Mouse (Mus musculus): ENCODE results near the gene Abca5. TPM values are rescaled to one million over a fixed set of nuclear protein-coding genes. Genes with fewer than 3 reads are reported as not detected.
"Not testable (repeated sequence)": the region's sequence is repeated elsewhere in the genome, so short reads cannot be mapped to it uniquely, and the experiment has no call there.

Gene Abca5
- polyA plus RNA-seq, 1 experiment from 2014 or later, result 2.2 TPM

- H3K9me3 ChIP-seq (replicated peaks; ENCODE audit: low read length), result 0 out of 2 replicates have a peak, but pooled peaks cover 4% of the 10 kb centered on the region
- H3K4me1 ChIP-seq (replicated peaks; ENCODE audit: insufficient read depth, low read length), result no peaks in the 10 kb centered on the region
- H3K4me2 ChIP-seq (ENCODE audit: low read length), result no peak overlapping the region
- DNase-seq (ENCODE audit: low spot score) (peak; percentile 74), ATAC-seq (replicated peaks; ENCODE audit: low FRiP score, low read depth) (no peak)
- no peak overlapping the region for H3K27ac ChIP-seq
- H3K9ac ChIP-seq (ENCODE audit: low read depth, low read length), result no peak overlapping the region
- H3K4me3 ChIP-seq (replicated peaks; ENCODE audit: low read depth, low read length), result no peak overlapping the region
- H3K36me3 ChIP-seq (ENCODE audit: insufficient read depth, low read length), result no peaks in the 10 kb centered on the region
- H3K27me3 ChIP-seq (ENCODE audit: insufficient read depth, low read length), result no peaks in the 10 kb centered on the region
- 69% methylated on average over 16 of the region's 16 CpGs for WGBS
- peak; percentile 73 for TF ChIP-seq CTCF (IDR thresholded peaks at IDR 0.05; ENCODE audit: low read depth)
Observed at GRCm38 (mm10) chr11:110357756-110358551, 20.4 kb upstream of the Abca5 start.

DNA sequence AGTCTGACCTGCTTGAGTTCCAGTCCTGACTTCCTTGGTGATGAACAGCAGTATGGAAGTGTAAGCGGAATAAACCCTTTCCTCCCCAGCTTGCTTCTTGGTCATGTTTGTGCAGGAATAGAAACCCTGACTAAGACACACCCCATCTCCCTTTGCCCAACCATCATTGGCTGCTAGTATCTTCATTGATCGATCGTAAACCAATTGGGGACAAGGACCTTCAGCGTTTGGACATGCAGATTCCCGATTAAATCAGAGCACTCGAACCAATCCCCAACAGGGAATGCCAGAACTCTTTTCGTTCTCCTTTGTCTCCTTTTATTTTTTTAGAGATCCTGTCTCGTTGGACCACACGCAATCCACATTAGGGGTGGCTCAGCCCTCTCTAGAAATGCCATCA, 17.6 kb upstream of the Abca5 start:
- not testable (repeated sequence) for DNase-seq (ENCODE audit: low spot score); H3K36me3 ChIP-seq (ENCODE audit: insufficient read depth, low read length); H3K27ac ChIP-seq; H3K4me3 ChIP-seq (replicated peaks; ENCODE audit: low read depth, low read length); H3K9ac ChIP-seq (ENCODE audit: low read depth, low read length); H3K4me1 ChIP-seq (replicated peaks; ENCODE audit: insufficient read depth, low read length); H3K4me2 ChIP-seq (ENCODE audit: low read length); H3K27me3 ChIP-seq (ENCODE audit: insufficient read depth, low read length); H3K9me3 ChIP-seq (replicated peaks; ENCODE audit: low read length); ATAC-seq (replicated peaks; ENCODE audit: low FRiP score, low read depth)
- 77% methylated on average over 9 of the region's 9 CpGs for WGBS

GRCm38 (mm10) chr11:110354261-110354660, 16.7 kb upstream of the Abca5 start:
- TF ChIP-seq CTCF (IDR thresholded peaks at IDR 0.05; ENCODE audit: low read depth), result no peak
- 76% methylated on average over 8 of the region's 9 CpGs for WGBS

DNA sequence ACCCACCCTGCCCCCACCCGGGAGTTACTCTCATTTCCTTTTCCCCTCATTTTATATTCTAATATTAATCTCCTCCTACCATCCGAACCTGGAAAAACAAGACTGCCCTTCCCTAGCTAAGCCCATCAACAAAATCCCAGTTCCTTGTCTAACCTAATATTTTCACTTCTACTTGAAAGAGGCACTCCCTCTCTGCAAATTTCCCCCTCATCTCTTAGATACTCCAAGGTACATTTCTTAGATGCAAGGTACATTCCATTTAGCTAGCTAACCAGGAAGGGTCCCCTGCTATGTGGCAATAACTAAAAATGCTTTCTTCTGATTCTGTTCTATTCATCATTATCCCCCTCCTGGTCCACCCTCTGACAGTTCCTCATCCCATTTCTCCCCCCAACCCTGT, 10.7 kb upstream of the Abca5 start:
- DNase-seq (ENCODE audit: low spot score) (no peak), ATAC-seq (replicated peaks; ENCODE audit: low FRiP score, low read depth) (no peak)

More at GRCm38 (mm10) chr11:110354261-110354660, 16.7 kb upstream of the Abca5 start:
- no peak overlapping the region for H3K9ac ChIP-seq (ENCODE audit: low read depth, low read length)
- no peaks in the 10 kb centered on the region for H3K9me3 ChIP-seq (replicated peaks; ENCODE audit: low read length)
- H3K4me3 ChIP-seq (replicated peaks; ENCODE audit: low read depth, low read length), result no peak overlapping the region
- H3K36me3 ChIP-seq (ENCODE audit: insufficient read depth, low read length), result no peaks in the 10 kb centered on the region
- H3K27ac ChIP-seq, result no peak overlapping the region
- DNase-seq (ENCODE audit: low spot score) (no peak), ATAC-seq (replicated peaks; ENCODE audit: low FRiP score, low read depth) (no peak)
- no peaks in the 10 kb centered on the region for H3K4me1 ChIP-seq (replicated peaks; ENCODE audit: insufficient read depth, low read length)
- H3K4me2 ChIP-seq (ENCODE audit: low read length), result no peak overlapping the region
- H3K27me3 ChIP-seq (ENCODE audit: insufficient read depth, low read length), result no peaks in the 10 kb centered on the region

GRCm38 (mm10) chr11:110347768-110348167, 10.3 kb upstream of the Abca5 start:
- Histone ChIP-seq H3K9me3 (replicated peaks; ENCODE audit: low read length) (no peaks in the 10 kb centered on the region), H3K27me3 (ENCODE audit: insufficient read depth, low read length) (no peaks in the 10 kb centered on the region), H3K27ac (no peak overlapping the region), H3K4me3 (replicated peaks; ENCODE audit: low read depth, low read length) (no peak overlapping the region), H3K9ac (ENCODE audit: low read depth, low read length) (no peak overlapping the region), H3K4me1 (replicated peaks; ENCODE audit: insufficient read depth, low read length) (no peaks in the 10 kb centered on the region), H3K4me2 (ENCODE audit: low read length) (no peak overlapping the region), H3K36me3 (ENCODE audit: insufficient read depth, low read length) (no peaks in the 10 kb centered on the region)
- ATAC-seq (replicated peaks; ENCODE audit: low FRiP score, low read depth) (no peak), DNase-seq (ENCODE audit: low spot score) (no peak)
- TF ChIP-seq CTCF (IDR thresholded peaks at IDR 0.05; ENCODE audit: low read depth), result peak; percentile 40; the same call in 1 of the 2 replicates
- 60% methylated on average over 6 of the region's 6 CpGs for WGBS

More for the DNA sequence above, 10.7 kb upstream of the Abca5 start:
- Histone ChIP-seq H3K27me3 (ENCODE audit: insufficient read depth, low read length) (no peaks in the 10 kb centered on the region), H3K9ac (ENCODE audit: low read depth, low read length) (no peak overlapping the region), H3K36me3 (ENCODE audit: insufficient read depth, low read length) (no peaks in the 10 kb centered on the region), H3K27ac (no peak overlapping the region), H3K9me3 (replicated peaks; ENCODE audit: low read length) (no peaks in the 10 kb centered on the region), H3K4me3 (replicated peaks; ENCODE audit: low read depth, low read length) (no peak overlapping the region), H3K4me1 (replicated peaks; ENCODE audit: insufficient read depth, low read length) (no peaks in the 10 kb centered on the region), H3K4me2 (ENCODE audit: low read length) (no peak overlapping the region)
- WGBS, result 64% methylated on average over 2 of the region's 2 CpGs
- no peak for TF ChIP-seq CTCF (IDR thresholded peaks at IDR 0.05; ENCODE audit: low read depth)

- no peak for TF ChIP-seq CTCF (IDR thresholded peaks at IDR 0.05; ENCODE audit: low read depth)
- Histone ChIP-seq H3K4me3 (replicated peaks; ENCODE audit: low read depth, low read length) (peak overlapping the region; percentile 84), H3K4me2 (ENCODE audit: low read length) (peak overlapping the region; percentile 70), H3K9me3 (replicated peaks; ENCODE audit: low read length) (no peaks in the 10 kb centered on the region), H3K27ac (no peak overlapping the region), H3K9ac (ENCODE audit: low read depth, low read length) (peak overlapping the region; percentile 78), H3K36me3 (ENCODE audit: insufficient read depth, low read length) (no peaks in the 10 kb centered on the region), H3K27me3 (ENCODE audit: insufficient read depth, low read length) (no peaks in the 10 kb centered on the region), H3K4me1 (replicated peaks; ENCODE audit: insufficient read depth, low read length) (no peaks in the 10 kb centered on the region; the same call in 1 of the 2 replicates)
- peak; percentile 34 for DNase-seq (ENCODE audit: low spot score)
- under 1% methylated on average over 18 of the region's 18 CpGs for WGBS
- peak; percentile 12; the same call in 1 of the 2 replicates for ATAC-seq (replicated peaks; ENCODE audit: low FRiP score, low read depth)
Observed at GRCm38 (mm10) chr11:110336814-110337288, 665 bp downstream of the Abca5 start.
